Mouse (Mus musculus): ENCODE measurements around the gene Ciart.

GRCm38 (mm10) chr3:95842503-95843214 lies 39.4 kb downstream of the Ciart start:
- no peak for TF ChIP-seq POLR2A (IDR thresholded peaks at IDR 0.05; ENCODE audit: extremely low read depth, insufficient read depth, low read length)
- no peak for TF ChIP-seq CTCF (IDR thresholded peaks at IDR 0.05; ENCODE audit: low read depth, low read length)

Data from liver, adult 2 months (tissue).